Mouse (Mus musculus) cerebral cortex, adult 2 months (tissue): Measurements from ENCODE around the gene Proser2.

ENCODE experiments used
- WGBS: fragments of 180-500 bp; shearing (Covaris S2); methylation state at CpG from one replicate; pipeline ENCODE4 v1.1.7; 2018; 5-methylcytosine and 5-hydroxymethylcytosine counted together

Gene Proser2

DNA sequence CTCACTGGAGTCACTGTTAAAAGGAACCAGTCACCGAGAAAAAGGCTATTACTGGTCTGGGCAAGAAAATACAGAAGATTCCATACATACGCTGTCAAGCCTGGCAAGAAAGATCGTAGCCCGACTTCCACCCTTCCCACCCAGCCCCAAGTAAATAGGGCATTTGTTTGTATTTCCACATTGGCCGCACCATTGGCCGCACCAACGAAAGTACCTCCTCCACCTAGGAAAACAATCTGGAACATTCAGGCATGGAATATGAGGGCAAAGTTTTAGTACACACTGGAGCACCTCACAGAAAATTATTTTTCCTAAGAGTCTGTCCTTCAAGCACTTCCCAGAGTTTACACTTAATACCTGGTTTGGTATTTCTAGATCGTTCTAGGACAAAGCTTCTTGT is 1.1 kb downstream of the Proser2 start:
- 55% methylated on average over 8 of the region's 8 CpGs for WGBS

DNA sequence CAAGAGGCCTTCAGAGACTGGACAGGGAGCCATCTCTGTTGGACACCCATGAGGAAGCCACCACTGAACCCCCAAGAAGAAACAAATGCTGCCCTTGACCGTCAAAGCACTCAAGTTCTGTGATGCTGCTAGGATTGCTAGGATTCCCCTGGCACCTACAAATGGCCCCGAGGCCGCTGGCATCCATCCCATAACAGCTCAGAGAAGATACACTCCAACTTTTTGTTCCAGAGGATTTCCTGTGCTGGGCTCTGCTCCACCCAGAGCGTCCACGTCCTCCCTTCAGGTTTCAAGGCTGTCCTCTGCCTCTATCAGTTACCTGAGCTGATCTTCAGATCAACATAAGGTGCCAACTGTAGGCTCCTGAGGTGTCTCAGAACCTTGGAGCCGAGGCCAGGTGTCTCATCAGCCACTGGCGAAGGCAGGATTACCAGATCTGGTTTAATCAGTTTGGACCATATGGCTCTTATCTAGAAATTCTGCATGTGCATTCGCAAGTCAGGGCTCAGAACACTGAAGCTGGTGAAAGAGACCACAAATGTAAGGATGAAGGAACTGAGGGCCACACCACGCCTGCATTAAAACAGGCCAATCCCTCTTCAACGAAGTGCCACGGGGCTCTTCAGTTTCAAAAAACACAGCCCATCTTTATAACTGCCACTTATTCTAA is 1.7 kb downstream of the Proser2 start:
- WGBS: 78% methylated on average over 11 of the region's 11 CpGs

DNA sequence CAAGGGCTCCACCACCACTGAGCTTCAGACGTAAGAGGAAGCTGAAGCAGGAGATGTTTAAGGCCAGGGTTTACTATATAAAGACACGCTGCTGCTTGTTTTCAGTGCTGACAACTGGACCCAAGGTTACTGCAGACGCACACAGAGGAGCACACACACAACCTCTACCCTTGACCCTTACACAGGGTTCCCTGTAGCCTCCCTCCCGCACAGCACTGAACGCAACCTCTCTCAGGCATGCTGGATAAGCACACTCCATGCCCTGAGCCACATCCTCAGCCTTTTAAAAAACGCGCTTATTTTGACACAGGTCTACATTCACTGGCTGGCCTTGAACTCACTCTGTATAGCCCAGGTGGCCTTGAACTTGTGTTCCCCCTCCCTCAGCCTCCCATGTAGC is 7.0 kb downstream of the Proser2 start:
- whole genome bisulfite sequencing: 90% methylated on average over 7 of the region's 7 CpGs

DNA sequence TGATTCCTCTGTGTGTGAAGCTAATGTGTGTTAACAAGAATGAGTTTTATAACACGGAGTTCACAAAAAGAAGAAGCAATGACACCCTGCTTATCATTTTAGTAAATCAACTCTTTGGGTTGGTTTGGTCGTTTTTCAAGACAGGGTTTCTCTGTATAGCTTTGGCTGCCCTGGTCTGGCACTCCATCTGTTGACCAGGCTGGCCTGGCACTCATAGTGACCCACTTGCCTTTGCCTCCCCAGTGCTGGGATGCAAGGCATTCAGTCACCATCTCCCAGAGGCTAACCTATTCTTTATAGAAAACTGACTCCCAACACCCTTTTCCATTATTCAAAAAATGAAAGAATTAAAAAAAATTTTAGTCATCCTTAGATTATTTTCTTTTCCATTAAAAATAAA is 8.9 kb downstream of the Proser2 start:
- 62% methylated on average over 2 of the region's 2 CpGs for WGBS

DNA sequence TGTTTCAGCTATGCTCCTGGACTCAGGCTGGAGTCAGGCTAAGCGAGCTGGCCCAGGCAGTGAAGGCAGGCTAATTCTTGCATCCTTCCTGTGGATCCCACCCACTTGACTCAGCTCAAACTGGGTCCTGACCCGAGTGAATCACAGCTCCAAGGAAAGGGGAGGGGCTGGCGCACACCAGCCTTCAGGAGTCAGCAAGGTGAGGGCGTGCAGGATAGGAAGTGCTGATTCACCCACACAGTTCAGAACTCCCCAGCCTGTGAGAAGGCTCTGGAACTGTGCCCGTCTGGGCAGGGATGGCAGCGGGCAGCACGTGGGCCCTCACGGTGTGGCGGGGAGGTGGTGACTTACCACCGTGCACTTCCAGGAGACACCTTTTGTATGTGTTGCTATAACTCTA is 11.8 kb downstream of the Proser2 start:
- WGBS: 54% methylated on average over 10 of the region's 10 CpGs

DNA sequence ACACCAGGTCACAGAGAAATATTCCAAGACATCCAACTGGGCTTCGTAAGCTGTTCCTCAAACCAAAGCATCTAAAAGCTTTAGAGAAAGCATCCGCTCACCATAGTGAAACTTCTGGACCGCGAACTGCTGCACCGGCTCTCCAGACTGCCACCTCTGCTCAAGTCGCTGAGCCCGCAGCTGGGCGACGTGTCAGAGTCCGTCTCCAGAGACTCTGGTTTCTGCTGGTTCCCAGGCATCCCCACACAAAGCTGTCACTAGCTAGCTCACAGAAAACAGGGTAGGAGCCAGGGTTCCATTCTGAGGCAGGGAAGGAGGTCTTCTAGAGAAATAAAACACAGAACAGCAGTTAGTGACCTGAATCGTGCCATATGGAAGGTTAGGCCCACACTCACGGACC is 16.2 kb downstream of the Proser2 start:
- WGBS: 92% methylated on average over 12 of the region's 12 CpGs

DNA sequence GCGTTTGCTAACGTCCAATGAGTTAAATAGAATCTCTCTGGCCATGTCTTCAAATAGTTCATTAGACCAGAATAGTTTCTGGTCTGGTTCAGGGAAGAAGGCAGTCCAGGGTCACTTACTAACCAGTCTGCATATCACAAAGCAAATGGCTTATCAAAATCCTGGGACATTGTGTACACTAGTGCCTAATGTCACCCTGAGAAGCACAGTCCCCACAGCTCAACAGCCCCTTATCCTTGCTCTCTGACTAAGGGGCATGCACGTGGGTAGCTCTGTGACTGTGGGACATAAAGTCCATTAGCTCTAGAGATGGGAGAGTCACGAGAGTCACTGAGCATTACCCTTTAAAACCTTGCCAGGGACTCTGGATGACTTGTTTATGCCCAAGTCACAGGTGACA is 17.4 kb downstream of the Proser2 start:
- 87% methylated on average over 4 of the region's 4 CpGs for WGBS

DNA sequence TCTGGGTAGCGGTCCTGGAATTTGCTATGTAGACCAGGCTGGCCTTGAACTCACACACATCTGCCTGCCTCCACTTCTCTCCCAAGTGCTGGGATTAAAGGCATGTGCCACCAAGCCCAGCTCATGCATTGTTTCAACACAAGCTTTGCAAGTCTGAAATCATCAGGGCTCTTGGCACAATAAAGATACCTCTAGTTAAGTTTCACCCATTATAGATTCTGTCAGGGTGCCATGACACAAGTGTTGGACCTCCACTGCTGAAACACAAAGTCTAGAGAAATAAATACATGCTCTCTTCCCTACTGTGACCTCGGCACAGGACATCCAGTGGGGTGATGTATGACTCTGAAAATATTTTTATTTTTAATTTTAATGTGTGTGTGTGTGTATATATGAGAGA is 24.6 kb downstream of the Proser2 start:
- 95% methylated on average over 2 of the region's 2 CpGs for WGBS

DNA sequence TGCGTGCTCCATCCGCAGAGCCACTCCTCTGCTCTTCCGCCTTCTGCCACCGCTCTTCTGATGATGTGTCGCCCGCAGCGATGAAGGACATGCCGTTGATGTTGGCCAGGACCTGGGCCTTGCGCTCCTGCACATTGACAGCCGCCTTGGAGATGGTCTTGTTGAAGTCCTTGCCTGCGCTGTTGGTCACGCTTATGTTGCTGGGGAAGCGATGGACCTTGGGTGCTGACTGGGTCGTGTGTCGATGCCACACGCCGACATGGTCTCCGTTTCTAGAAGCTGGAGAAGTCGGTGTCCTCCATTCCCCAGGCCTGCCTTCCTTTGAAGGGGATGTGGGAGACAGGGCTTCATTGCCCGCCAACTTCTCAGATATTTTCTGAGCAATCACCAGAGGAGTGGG is 29.3 kb downstream of the Proser2 start:
- 56% methylated on average over 20 of the region's 20 CpGs for whole genome bisulfite sequencing

DNA sequence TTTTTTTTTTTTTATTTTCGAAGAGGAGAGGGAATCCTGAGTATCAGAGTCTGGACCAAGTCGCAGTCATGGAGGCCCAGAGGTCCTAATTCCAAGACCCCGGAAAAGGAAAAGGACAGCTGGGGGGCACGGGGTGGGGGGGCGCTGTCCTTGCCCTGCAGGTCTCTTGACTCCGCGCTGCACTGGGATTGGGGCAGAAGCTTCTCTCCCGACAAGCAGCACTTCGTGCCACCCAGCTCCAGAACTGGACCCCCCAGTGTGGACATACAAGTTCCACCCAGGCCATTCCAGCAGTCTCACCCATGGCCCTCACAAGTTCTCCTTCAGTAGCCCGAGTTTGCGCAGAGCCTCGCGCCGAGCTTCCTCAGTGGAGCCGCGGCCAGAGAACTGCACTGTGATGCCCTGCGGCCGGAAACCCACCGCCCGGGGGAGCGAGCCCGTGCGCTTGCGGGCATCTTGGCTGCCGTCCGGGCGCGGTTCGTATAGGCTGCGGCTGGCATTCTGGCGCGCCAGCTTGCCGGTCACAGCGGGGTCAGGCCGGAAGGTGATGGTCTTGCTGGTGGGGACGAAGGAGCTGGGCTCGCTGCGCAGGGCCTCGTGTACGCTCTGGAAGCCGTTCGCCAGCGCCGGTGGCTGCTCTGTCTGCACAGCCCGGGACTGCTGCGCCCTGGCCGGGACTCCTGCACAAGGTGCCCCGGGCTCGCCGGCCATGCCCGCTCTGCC is 29.8 kb downstream of the Proser2 start:
- 22% methylated on average over 51 of the region's 51 CpGs for WGBS

DNA sequence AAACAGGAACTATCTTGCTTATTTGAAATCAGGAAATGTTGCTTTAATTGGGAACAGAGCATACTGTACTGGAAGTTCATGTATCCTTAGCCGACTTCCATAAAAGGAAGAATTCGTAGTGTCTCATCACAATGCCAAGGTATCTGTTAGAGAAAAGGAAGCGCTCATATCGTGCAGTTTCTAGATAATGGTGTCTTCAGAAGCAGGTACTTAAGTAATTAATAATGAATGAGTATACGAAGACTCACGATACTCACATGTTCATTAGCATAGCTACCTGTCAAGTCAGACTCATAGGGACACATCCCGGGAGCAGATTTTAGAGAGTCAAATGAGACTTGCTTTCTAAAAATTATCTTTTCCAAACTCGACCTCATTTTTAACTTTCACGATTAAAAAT is 30.6 kb downstream of the Proser2 start:
- 73% methylated on average over 9 of the region's 9 CpGs for whole genome bisulfite sequencing

DNA sequence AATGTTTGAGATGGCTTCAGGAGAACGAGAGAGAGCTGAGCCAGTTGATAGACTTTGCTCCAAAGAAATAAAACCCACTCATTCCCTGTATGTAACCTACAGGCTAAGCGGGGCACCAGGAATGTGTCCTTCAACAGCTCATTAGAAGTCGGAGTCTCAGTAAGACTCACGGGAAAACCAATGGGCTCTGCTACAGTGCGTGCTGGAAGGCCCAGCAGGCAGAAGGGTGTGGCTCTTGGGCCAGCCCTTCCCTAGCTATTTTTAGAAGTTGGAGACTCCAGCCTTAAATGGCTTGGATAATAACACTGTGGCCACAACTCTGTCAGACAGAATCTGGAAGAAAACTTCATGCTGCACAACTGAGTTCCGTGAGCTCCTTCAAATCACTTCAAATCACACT is 31.1 kb downstream of the Proser2 start:
- WGBS: 70% methylated on average over 6 of the region's 6 CpGs

DNA sequence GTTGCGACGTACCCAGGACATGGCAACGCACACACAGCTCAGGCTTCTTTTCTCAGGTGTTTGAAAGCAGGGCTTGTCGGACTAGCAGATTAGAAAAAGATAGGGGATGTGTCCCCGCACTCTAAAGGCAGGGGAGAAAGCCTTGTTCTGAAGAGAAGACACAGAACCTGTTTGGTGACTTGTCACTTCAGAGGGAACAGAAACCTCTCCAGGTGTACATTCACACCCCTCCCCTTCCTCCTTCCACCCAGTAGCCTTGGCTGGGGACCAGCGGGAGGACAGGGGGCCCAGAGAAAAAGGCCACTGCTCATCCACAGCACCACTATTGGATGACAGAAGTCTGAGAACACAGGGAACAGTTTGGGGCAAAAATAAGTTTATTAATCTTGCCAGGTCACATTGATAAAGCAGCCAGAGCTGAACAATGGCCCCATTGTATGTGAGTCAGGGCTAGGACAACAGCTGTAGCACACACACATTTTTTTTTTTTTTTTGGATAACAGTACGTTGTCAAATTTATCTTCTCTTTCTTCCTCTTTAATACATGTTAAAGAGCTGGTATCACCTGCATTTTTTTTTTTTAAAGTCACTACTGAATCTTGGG is 32.8 kb downstream of the Proser2 start:
- WGBS: 87% methylated on average over 7 of the region's 7 CpGs

DNA sequence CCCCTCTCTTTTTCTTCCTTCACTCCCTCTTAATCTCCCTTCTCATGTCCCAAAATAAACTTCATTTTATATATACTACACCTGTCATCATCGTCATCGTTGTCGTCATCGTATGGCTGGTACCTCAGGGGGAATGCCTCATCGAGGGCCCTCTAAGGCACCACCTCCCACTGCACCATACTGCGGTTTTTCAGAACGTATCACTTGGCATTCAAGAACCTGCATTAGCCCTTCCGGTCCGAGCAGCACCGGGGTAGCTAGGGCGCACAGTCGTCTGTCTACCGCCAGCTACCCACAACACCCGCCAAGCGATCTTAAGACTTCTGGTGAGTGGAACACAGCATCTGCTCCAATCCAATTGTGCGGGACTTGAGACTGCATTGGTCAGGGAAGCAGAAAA is 40.1 kb downstream of the Proser2 start:
- 89% methylated on average over 16 of the region's 16 CpGs for WGBS

DNA sequence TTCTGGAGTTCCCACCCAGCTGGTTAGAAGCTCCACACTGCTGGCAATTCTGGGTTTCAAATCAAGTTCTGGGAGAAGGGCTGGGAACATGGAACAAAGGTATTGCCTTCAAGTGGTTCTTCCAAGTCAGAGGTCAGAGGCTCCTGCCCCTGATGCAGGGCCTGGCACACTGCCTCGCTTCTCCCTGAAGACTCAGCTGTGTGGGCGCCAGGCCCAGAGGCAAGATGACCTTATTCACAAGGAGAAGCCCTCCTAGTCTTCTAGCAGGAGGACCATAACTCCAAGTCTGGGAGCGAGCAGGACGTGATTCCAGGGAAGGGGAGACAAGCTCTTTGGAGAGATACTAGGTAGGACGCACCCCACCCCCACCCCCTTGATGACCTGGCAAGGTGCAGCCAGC is 42.9 kb downstream of the Proser2 start:
- 87% methylated on average over 5 of the region's 5 CpGs for WGBS

DNA sequence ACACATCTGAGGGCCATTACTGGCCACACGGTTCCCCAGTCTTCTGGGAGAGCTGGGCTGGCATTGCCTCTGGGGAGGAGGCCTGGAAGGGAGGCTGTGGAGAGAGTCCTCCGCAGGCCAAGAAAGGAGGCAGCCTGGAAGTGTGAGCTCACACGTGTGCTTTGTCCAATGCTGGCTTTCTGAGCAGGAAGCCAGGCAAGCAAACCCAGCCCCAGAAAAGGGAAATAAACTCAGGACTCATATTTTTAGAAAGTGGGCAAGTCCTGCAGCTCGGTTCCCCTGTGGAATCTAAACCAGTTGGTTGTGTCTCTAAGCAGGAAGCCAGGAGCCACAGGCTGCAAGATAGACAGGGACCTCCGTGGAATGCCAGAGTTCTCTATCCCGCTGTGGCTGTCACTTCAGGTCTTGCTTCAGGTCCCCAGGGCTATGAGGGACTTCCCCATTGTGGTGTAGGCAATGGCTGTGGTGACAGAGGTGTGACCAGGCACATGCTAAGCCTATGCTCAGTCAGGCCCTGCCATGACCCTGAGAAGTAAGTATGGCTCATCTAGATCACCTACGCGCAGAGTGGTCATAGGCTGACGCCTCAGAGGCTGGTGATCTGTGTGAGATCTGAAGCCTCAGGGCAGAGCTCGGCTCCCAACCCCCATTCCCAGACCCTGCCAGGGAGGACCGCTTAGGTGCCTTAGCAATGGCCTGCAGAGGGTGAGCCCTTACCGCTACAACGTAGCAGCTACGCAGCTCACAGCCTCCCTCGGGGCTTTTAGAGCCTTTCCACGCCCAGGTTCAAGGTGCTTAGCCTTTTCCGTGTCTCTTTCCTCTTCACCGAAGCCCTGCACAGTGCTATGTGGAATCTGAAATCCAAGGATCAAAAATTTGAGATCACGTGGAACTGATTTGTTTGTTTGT is 44.1 kb downstream of the Proser2 start:
- WGBS: 77% methylated on average over 19 of the region's 19 CpGs

DNA sequence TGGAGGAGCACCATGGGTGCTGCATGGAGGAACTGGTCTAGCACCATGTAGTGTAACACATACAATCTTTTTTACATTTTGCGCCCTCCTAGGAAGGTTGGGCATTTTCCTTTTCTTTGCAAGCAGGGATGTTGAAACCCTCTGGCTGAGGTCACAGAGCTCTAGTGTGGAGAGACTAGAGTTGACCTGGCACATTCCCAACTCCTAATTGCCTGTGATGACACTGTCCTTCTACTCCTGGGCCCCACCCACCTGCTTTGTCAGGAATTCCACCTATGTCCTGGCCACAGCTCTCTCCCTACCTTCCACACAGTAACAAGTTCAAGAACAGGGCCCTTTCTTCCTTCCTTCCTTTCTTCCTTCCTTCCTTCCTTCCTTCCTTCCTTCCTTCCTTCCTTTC is 46.3 kb downstream of the Proser2 start:
- 100% methylated on average over 1 of the region's 1 CpGs for WGBS

DNA sequence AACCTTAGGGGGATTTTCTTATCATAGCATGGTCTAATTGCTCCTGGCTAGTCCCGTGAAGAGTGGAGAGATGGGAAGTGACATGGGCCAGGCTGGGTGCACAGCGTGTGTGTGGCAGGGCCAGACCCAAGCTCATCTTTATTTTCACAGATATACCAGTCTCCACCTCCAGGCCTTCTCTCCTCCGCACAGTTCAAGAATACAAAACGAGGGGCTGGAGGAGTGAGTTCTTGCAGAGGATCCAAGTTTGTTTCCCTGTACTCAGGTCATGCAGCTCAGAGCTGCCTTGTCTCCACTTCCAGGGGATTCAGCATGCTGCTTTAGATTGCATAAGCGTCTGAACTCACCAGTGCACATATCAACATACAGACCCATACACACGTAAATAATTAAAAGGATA is 47.4 kb downstream of the Proser2 start:
- WGBS: 74% methylated on average over 6 of the region's 6 CpGs

DNA sequence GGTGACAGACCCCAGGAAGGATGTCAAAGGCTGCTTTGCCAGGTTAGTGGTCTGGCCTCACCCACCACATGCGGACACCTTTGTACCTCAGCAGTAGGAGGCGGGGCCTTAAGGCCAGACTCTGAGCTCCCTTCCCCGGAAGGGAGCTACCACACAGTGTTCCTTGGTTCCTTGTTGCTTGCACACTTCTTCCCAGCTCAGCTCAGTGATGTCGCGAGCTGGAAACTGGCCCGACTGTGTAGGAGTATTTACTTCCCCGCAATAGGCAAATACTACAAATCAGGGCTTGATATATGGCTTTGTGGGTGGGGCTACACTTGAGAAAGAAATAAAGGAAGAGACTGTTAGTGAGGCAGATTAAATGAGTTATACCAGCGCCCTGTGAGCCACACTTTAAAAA is 48.9 kb downstream of the Proser2 start:
- WGBS: 73% methylated on average over 8 of the region's 8 CpGs

DNA sequence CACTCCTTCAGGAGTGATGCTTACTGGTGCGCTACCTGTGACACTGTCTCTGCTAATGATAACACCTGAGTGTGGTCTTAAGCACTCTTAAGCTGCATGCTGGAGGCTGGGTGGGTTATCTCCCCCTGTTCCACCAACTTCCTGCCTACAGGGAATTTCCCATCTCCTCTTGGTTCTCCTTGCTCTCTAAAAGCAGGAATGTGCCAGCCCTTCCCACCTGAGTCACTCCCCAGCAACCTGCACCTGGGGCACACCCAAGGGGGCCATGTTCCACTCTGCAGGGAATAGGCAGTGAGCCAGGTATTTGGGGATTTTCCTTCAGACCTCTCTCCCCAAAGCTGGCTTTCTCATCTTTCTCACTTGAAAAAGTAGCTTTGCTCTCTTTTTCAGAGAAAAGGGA is 50.0 kb downstream of the Proser2 start:
- WGBS: 97% methylated on average over 1 of the region's 1 CpGs

DNA sequence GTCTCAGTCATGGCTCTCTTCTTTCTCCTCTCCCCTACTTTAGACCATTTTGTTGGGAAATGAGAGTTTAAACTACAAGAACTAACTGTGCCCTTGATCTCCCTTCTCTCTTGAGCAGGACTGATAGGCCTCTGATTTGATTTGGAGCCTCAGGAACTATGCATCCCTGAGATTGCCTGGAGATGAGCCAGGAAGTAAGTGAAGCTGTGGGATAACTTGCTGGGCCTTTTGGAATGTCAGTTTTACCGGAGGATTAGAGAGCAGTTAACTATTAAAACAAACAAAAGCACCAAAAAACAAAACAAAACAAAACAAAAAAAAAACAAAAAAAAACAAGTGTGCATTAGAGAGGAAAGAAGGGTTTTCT is 54.5 kb downstream of the Proser2 start:
- 74% methylated on average over 1 of the region's 1 CpGs for WGBS

DNA sequence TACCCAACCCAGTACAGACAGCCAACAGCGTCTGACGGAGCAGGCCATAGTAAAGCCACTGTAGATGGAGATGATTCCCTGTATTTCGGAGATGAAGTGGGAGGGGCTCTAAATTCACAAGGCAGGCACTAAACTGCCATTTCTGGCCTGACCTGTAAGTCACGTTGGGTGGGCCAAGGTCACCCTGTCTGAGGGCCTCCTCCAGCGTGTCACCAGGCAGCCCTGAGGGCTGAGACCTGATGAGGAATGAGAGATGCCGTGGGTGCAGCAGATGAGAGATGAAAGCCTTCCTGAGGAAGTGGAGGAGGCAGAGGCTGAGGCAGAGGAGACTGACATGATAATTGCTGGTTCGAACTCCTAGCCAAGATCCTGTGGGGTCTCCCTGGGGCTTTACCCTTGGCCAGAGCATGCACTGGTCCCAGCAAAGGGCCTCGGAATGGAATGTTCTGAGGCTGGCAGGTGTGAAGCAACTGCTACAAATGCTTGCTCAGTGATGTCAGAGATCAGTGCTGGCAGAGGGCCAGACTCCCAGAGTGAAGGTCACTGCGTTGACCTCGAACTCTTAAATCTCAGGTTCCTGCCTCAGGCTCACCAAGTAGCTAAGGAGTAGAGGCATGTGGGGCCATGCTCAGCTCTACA is 55.0 kb downstream of the Proser2 start:
- WGBS: 82% methylated on average over 10 of the region's 10 CpGs
